Mouse (Mus musculus) fat pad, adult 2 months (tissue): ENCODE measurements around the gene Btd.

Experiments used
- DNase-seq: peaks from one replicate; pipeline ENCODE4 v3.0.0-alpha.2; 2011; ENCODE audit warnings: low read depth, low spot score; ENCODE audit errors: extremely low read depth

Gene Btd

DNA sequence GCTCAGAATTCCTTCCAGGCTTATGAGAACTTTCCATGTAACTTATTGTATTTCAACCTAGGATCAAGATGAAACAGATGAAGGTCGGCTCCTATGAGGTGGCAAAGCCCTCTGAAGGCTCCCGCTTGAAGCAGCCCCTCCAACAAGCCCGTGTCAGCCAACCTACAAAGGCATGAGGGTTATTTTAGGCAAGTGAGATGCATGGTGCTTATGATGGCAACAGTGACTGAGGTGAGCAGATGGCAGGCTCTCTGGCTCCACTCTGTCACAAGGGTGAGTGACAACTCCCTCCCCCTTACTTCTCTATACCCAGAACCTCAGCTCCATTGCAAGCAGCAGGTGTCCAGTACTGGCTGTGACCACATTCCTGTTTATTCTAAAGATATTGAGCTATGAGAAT, 56.5 kb downstream of the Btd start:
- DNase-seq = no peak

DNA sequence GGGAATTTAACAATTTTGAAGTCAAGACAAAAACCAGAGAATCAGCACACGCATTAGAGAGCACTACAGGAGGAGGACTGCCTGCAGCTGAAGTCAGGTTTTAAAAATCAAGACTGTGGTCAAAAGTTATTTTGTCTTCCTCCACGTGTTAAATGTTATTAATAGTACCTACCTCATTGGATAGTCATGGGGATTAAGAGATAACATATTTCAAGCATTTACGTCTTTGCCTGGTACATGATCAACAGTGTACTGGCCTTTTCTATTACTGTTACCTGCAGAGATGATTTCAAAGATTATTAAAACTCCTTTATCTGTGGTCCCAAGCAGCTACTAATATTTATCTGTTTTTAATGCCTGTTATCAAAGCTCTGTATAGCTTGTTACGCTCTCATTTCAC, 56.9 kb downstream of the Btd start:
- DNase-seq = no peak

DNA sequence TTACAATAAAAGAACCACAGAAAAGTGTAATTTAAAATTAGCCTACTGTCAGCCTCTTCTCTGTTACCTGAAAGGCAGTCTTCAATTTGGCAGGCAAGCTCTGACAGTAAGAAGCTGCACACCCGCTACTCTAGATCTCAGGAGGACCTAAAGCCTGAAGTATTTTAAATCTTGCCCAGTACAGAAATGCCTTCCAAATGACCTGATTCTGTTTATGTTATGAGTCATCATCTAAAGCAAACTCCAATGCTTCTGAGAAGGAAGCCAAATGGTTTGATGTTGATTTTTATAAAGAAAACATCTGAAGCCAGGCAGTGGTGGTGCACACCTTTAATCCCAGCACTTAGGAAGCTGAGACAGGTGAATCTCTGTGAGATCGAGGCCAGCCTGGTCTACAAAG, 59.5 kb downstream of the Btd start:
- no peak for DNase-seq

DNA sequence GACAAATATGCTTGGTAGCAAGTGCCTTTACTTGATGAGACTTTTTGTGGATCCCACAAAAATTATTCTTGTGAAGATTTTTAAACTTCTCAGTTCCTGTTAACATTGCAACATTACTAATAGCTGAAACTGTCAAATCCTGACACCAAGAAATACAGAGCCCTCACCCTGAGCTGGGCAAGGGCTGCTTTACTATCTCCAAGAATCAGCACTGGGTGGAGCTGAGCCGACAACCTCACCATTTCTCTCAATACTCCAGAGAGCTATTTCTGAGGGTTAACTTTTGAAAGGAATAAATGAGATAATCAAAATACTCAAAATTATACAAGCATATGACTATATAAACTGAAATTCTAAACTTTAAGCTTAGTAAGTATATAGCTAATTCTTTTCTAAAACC, 68.5 kb downstream of the Btd start:
- DNase-seq = no peak

DNA sequence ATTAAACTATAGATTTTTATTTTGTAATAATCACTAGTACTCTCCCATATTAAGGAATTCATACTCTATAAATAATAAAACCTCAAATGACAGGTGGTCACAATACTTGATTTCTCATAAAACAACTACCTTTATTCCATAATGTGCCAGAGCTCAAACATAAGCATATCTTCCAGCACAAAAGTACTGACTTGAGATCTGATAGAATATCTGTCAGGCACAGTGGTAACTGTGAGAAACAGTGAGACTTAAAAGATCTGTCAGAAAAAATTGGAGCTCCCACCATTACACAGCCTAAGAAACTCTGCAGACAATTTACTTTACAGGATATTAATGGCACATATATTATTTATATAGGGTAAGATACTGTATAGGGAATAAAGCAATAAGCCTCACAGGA, 74.8 kb downstream of the Btd start:
- DNase-seq = no peak

DNA sequence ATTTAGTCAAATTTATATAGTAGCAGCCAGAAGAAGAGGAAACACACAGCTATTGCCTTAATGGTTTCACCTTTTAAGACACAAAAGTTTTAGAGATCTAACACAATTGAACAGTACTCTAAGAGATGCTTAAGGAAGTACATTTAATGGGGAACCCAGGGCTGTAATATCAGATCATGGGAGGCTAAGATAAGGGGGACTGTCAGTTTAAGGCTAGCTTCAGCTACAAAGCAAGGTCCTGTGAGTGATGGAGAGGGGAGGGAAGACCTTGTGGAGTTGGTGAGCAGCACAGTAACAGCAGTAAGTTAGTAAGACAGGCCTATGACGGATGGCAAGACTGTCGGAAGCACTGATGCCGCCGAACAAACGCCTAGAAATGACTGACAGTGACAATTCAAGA, 76.5 kb downstream of the Btd start:
- DNase-seq = no peak
